Mouse (Mus musculus) lung, postnatal 0 days (tissue): Measurements from ENCODE around the gene Cul7.

ENCODE experiments used
- CTCF ChIP-seq: IDR thresholded peaks from 2 replicates; pipeline ENCODE4 v1.5.1; 2016; ENCODE audit warnings: antibody characterized with exemption, mild to moderate bottlenecking
- EP300 ChIP-seq: IDR thresholded peaks from 2 replicates; pipeline ENCODE4 v1.6.1; 2016; ENCODE audit warnings: antibody characterized with exemption, mild to moderate bottlenecking, control low read depth

- TF ChIP-seq CTCF: no peak
- no peak for TF ChIP-seq EP300
These were observed 52.0 kb downstream of the Cul7 start for GRCm38 (mm10) chr17:46702100-46702499.
